Mouse (Mus musculus): ENCODE measurements around the gene Zmiz1. TPM values are rescaled to one million over a fixed set of nuclear protein-coding genes. Genes with fewer than 3 reads are reported as not detected.

The Zmiz1 gene
- polyA plus RNA-seq, 1 experiment, result 27.3 TPM

GRCm38 (mm10) chr14:25533010-25533409 lies 74.0 kb downstream of the Zmiz1 start:
- TF ChIP-seq MAX (IDR thresholded peaks at IDR 0.05) (no peak), CTCF (IDR thresholded peaks at IDR 0.05; ENCODE audit: control insufficient read depth, insufficient read depth, insufficient read length) (no peak), MYOG (IDR thresholded peaks at IDR 0.05; ENCODE audit: control insufficient read depth, extremely low read depth, insufficient read length) (no peak)
- Histone ChIP-seq H3ac (ENCODE audit: control insufficient read depth, insufficient read length, low read depth) (peak overlapping the region; percentile 13), H3K79me3 (ENCODE audit: low read depth) (peaks cover 34% of the 10 kb centered on the region), H3K36me3 (ENCODE audit: control insufficient read depth, insufficient read depth) (peaks cover 19% of the 10 kb centered on the region), H3K79me2 (ENCODE audit: control insufficient read depth, insufficient read depth) (peaks cover 92% of the 10 kb centered on the region), H3K27me3 (ENCODE audit: control insufficient read depth, insufficient read depth, insufficient read length) (no peaks in the 10 kb centered on the region), H3K4me3 (ENCODE audit: insufficient read depth, poor library complexity, severe bottlenecking) (no peak overlapping the region)

- Histone ChIP-seq H3K27me3 (ENCODE audit: control insufficient read depth, insufficient read depth, insufficient read length) (no peaks in the 10 kb centered on the region), H3K79me3 (ENCODE audit: low read depth) (peaks cover 26% of the 10 kb centered on the region), H3ac (ENCODE audit: control insufficient read depth, insufficient read length, low read depth) (no peak overlapping the region), H3K79me2 (ENCODE audit: control insufficient read depth, insufficient read depth) (peaks cover 84% of the 10 kb centered on the region), H3K4me3 (ENCODE audit: insufficient read depth, poor library complexity, severe bottlenecking) (no peak overlapping the region), H3K36me3 (ENCODE audit: control insufficient read depth, insufficient read depth) (peaks cover 27% of the 10 kb centered on the region)
- TF ChIP-seq CEBPB (IDR thresholded peaks at IDR 0.05; ENCODE audit: low read depth) (peak; percentile 78), FOSL1 (IDR thresholded peaks at IDR 0.05; ENCODE audit: insufficient read depth, low read length, poor library complexity, severe bottlenecking) (no peak)
These were observed 74.8 kb downstream of the Zmiz1 start for GRCm38 (mm10) chr14:25533631-25534395.

DNA sequence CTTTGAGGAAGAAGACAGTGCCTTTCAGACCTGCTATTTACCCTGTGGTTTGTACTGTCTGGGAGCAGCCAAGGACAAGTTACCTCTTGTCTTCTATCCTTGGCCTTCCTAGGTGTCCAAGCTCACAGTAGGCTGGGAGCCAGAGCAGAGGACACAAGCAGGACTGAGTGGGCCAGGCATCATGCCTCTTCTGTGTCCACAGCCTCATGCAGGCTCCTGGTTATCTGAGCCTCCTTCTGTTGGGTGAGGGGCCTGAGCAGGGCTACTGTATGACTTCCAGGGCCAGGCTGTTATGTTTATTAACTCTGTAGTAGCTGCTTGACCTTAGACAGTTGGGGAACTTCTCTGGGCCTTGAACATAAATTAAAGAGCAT lies 75.4 kb downstream of the Zmiz1 start:
- Histone ChIP-seq H3K36me3 (ENCODE audit: control insufficient read depth, insufficient read depth) (peaks cover 31% of the 10 kb centered on the region), H3ac (ENCODE audit: control insufficient read depth, insufficient read length, low read depth) (no peak overlapping the region), H3K27me3 (ENCODE audit: control insufficient read depth, insufficient read depth, insufficient read length) (no peaks in the 10 kb centered on the region), H3K79me3 (ENCODE audit: low read depth) (peaks cover 22% of the 10 kb centered on the region), H3K79me2 (ENCODE audit: control insufficient read depth, insufficient read depth) (peaks cover 84% of the 10 kb centered on the region), H3K4me3 (ENCODE audit: insufficient read depth, poor library complexity, severe bottlenecking) (no peak overlapping the region)
- TF ChIP-seq CTCF (IDR thresholded peaks at IDR 0.05; ENCODE audit: control insufficient read depth, insufficient read depth, insufficient read length) (no peak), CEBPB (IDR thresholded peaks at IDR 0.05; ENCODE audit: low read depth) (no peak), MYOD1 (IDR thresholded peaks at IDR 0.05; ENCODE audit: control insufficient read depth, insufficient read length, low read depth) (no peak)

- H3K4me3 ChIP-seq (ENCODE audit: insufficient read depth, poor library complexity, severe bottlenecking), result no peak overlapping the region
- peaks cover 82% of the 10 kb centered on the region for H3K79me2 ChIP-seq (ENCODE audit: control insufficient read depth, insufficient read depth)
- peaks cover 37% of the 10 kb centered on the region for H3K36me3 ChIP-seq (ENCODE audit: control insufficient read depth, insufficient read depth)
- no peaks in the 10 kb centered on the region for H3K27me3 ChIP-seq (ENCODE audit: control insufficient read depth, insufficient read depth, insufficient read length)
- no peak overlapping the region for H3ac ChIP-seq (ENCODE audit: control insufficient read depth, insufficient read length, low read depth)
- TF ChIP-seq MYOD1 (IDR thresholded peaks at IDR 0.05; ENCODE audit: control insufficient read depth, insufficient read length, low read depth) (no peak), USF1 (IDR thresholded peaks at IDR 0.05; ENCODE audit: low read depth) (no peak), MAX (IDR thresholded peaks at IDR 0.05) (no peak), CEBPB (IDR thresholded peaks at IDR 0.05; ENCODE audit: low read depth) (no peak), CTCF (IDR thresholded peaks at IDR 0.05; ENCODE audit: control insufficient read depth, insufficient read depth, insufficient read length) (no peak), FOSL1 (IDR thresholded peaks at IDR 0.05; ENCODE audit: insufficient read depth, low read length, poor library complexity, severe bottlenecking) (no peak), MYOG (IDR thresholded peaks at IDR 0.05; ENCODE audit: control insufficient read depth, extremely low read depth, insufficient read length) (no peak)
- H3K79me3 ChIP-seq (ENCODE audit: low read depth), result peaks cover 18% of the 10 kb centered on the region
These were observed 76.1 kb downstream of the Zmiz1 start for GRCm38 (mm10) chr14:25534918-25535582.

GRCm38 (mm10) chr14:25535583-25535943 lies 76.6 kb downstream of the Zmiz1 start:
- Histone ChIP-seq H3K36me3 (ENCODE audit: control insufficient read depth, insufficient read depth) (peaks cover 43% of the 10 kb centered on the region), H3K4me3 (ENCODE audit: insufficient read depth, poor library complexity, severe bottlenecking) (no peak overlapping the region), H3K27me3 (ENCODE audit: control insufficient read depth, insufficient read depth, insufficient read length) (no peaks in the 10 kb centered on the region), H3K79me3 (ENCODE audit: low read depth) (peaks cover 17% of the 10 kb centered on the region), H3ac (ENCODE audit: control insufficient read depth, insufficient read length, low read depth) (no peak overlapping the region), H3K79me2 (ENCODE audit: control insufficient read depth, insufficient read depth) (peaks cover 82% of the 10 kb centered on the region)
- TF ChIP-seq CEBPB (IDR thresholded peaks at IDR 0.05; ENCODE audit: low read depth), result no peak
- no peak for TF ChIP-seq USF1 (IDR thresholded peaks at IDR 0.05; ENCODE audit: low read depth)
- TF ChIP-seq MYOD1 (IDR thresholded peaks at IDR 0.05; ENCODE audit: control insufficient read depth, insufficient read length, low read depth), result no peak
- TF ChIP-seq MAX (IDR thresholded peaks at IDR 0.05), result no peak
- TF ChIP-seq FOSL1 (IDR thresholded peaks at IDR 0.05; ENCODE audit: insufficient read depth, low read length, poor library complexity, severe bottlenecking), result no peak
- no peak for TF ChIP-seq CTCF (IDR thresholded peaks at IDR 0.05; ENCODE audit: control insufficient read depth, insufficient read depth, insufficient read length)
- TF ChIP-seq MYOG (IDR thresholded peaks at IDR 0.05; ENCODE audit: control insufficient read depth, extremely low read depth, insufficient read length), result no peak

- TF ChIP-seq CEBPB (IDR thresholded peaks at IDR 0.05; ENCODE audit: low read depth), result no peak
- TF ChIP-seq CTCF (IDR thresholded peaks at IDR 0.05; ENCODE audit: control insufficient read depth, insufficient read depth, insufficient read length), result no peak
- TF ChIP-seq FOSL1 (IDR thresholded peaks at IDR 0.05; ENCODE audit: insufficient read depth, low read length, poor library complexity, severe bottlenecking), result no peak
- Histone ChIP-seq H3K4me3 (ENCODE audit: insufficient read depth, poor library complexity, severe bottlenecking) (no peak overlapping the region), H3ac (ENCODE audit: control insufficient read depth, insufficient read length, low read depth) (no peak overlapping the region), H3K79me2 (ENCODE audit: control insufficient read depth, insufficient read depth) (peaks cover 81% of the 10 kb centered on the region), H3K36me3 (ENCODE audit: control insufficient read depth, insufficient read depth) (peaks cover 46% of the 10 kb centered on the region), H3K27me3 (ENCODE audit: control insufficient read depth, insufficient read depth, insufficient read length) (no peaks in the 10 kb centered on the region), H3K79me3 (ENCODE audit: low read depth) (peaks cover 14% of the 10 kb centered on the region)
These were observed 77.5 kb downstream of the Zmiz1 start for GRCm38 (mm10) chr14:25536476-25536875.

Data from C2C12 (cell line).